Mouse (Mus musculus): ENCODE measurements at regions not wholly inside any gene's neighbourhood (a gene's known extent, or its start where the extent isn't known, plus 50 kb on each side); places are given as distances from the start of the nearest gene placed in this dataset.

DNA sequence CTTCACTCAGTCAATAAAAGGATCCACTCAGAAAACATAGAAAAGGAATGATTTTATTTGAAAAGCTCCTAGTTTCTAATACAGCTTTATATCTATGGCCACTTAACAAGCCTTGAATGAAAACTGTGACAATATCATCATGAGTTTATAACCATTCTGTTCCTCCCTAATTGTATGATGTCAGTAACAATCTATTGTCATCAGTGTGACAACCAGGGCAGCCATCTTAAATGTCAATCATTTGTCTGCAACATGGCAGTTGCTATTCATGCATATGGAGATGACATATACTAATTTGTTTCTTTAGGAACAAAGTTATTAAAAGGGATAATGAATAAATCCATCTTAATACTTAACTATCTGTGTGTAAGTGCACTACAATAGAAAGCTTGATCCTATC lies 426.2 kb upstream of the Klf6 start:
- Histone ChIP-seq H3K27me3 (ENCODE audit: insufficient read depth, poor library complexity, severe bottlenecking) (no peaks in the 10 kb centered on the region), H3K4me1 (replicated peaks) (no peaks in the 10 kb centered on the region), H3K4me3 (no peak overlapping the region), H3K27ac (no peak overlapping the region), H3K36me3 (no peaks in the 10 kb centered on the region), H3K9me3 (peaks cover 4% of the 10 kb centered on the region; the same call in 1 of the 2 replicates)
- no peak for DNase-seq (ENCODE audit: low spot score)

GRCm38 (mm10) chr13:5436191-5436590 lies 425.1 kb upstream of the Klf6 start:
- Histone ChIP-seq H3K36me3 (no peaks in the 10 kb centered on the region), H3K4me1 (replicated peaks) (no peaks in the 10 kb centered on the region), H3K27ac (no peak overlapping the region), H3K27me3 (ENCODE audit: insufficient read depth, poor library complexity, severe bottlenecking) (no peaks in the 10 kb centered on the region), H3K4me3 (no peak overlapping the region), H3K9me3 (peaks cover 4% of the 10 kb centered on the region; the same call in 1 of the 2 replicates)
- DNase-seq (ENCODE audit: low spot score), result no peak
- WGBS, result 71% methylated on average over 2 of the region's 2 CpGs

GRCm38 (mm10) chr13:5440454-5440853 lies 420.8 kb upstream of the Klf6 start:
- H3K4me3 ChIP-seq, result no peak overlapping the region
- no peaks in the 10 kb centered on the region for H3K9me3 ChIP-seq
- no peak overlapping the region for H3K27ac ChIP-seq
- no peak for DNase-seq (ENCODE audit: low spot score)
- no peaks in the 10 kb centered on the region for H3K4me1 ChIP-seq (replicated peaks)
- 82% methylated on average over 4 of the region's 4 CpGs for WGBS
- no peaks in the 10 kb centered on the region for H3K36me3 ChIP-seq
- no peaks in the 10 kb centered on the region for H3K27me3 ChIP-seq (ENCODE audit: insufficient read depth, poor library complexity, severe bottlenecking)

- Histone ChIP-seq H3K27me3 (ENCODE audit: insufficient read depth, poor library complexity, severe bottlenecking) (no peaks in the 10 kb centered on the region), H3K9me3 (no peaks in the 10 kb centered on the region), H3K4me3 (no peak overlapping the region), H3K27ac (no peak overlapping the region), H3K36me3 (no peaks in the 10 kb centered on the region), H3K4me1 (replicated peaks) (no peaks in the 10 kb centered on the region)
- DNase-seq (ENCODE audit: low spot score), result no peak
- 89% methylated on average over 5 of the region's 5 CpGs for WGBS
These were observed 416.4 kb upstream of the Klf6 start for GRCm38 (mm10) chr13:5444759-5445478.

- 88% methylated on average over 1 of the region's 1 CpGs for WGBS
- Histone ChIP-seq H3K4me3 (no peak overlapping the region), H3K27ac (no peak overlapping the region), H3K36me3 (no peaks in the 10 kb centered on the region), H3K9me3 (no peaks in the 10 kb centered on the region), H3K27me3 (ENCODE audit: insufficient read depth, poor library complexity, severe bottlenecking) (no peaks in the 10 kb centered on the region), H3K4me1 (replicated peaks) (no peaks in the 10 kb centered on the region)
- no peak for DNase-seq (ENCODE audit: low spot score)
These were observed 412.7 kb upstream of the Klf6 start for GRCm38 (mm10) chr13:5448601-5449000.

DNA sequence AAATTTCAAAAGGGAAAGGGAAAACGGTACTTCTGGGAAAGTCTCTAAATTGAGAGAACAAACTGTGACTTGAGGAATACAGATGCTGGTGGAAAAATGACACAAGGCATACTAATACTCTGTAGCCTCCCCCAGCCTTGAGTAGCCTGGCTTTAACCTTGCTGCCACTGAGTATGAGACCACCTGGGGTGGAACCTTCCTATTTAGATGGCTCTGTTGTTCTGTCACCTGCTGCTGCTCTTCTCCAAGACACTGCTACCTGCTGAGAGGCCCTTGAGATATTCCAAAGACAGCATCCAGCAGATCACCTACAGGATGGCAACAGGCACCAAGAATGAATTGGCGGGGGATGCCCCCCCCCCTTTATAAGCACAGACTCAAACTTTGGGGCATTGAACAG lies 380.5 kb upstream of the Klf6 start:
- WGBS, result 83% methylated on average over 2 of the region's 2 CpGs
- DNase-seq (ENCODE audit: low spot score), result no peak
- H3K36me3 ChIP-seq, result no peaks in the 10 kb centered on the region
- no peaks in the 10 kb centered on the region for H3K9me3 ChIP-seq
- no peak overlapping the region for H3K27ac ChIP-seq
- no peak overlapping the region for H3K4me3 ChIP-seq
- H3K4me1 ChIP-seq (replicated peaks), result no peaks in the 10 kb centered on the region
- no peaks in the 10 kb centered on the region for H3K27me3 ChIP-seq (ENCODE audit: insufficient read depth, poor library complexity, severe bottlenecking)

- Histone ChIP-seq H3K27me3 (ENCODE audit: insufficient read depth, poor library complexity, severe bottlenecking) (no peaks in the 10 kb centered on the region), H3K36me3 (no peaks in the 10 kb centered on the region), H3K4me3 (no peak overlapping the region), H3K27ac (no peak overlapping the region), H3K9me3 (no peaks in the 10 kb centered on the region), H3K4me1 (replicated peaks) (no peaks in the 10 kb centered on the region)
- no peak for DNase-seq (ENCODE audit: low spot score)
- 78% methylated on average over 1 of the region's 1 CpGs for WGBS
These were observed 369.0 kb upstream of the Klf6 start for GRCm38 (mm10) chr13:5492266-5492665.

GRCm38 (mm10) chr13:5497535-5497934 lies 363.7 kb upstream of the Klf6 start:
- H3K9me3 ChIP-seq, result no peaks in the 10 kb centered on the region
- H3K4me1 ChIP-seq (replicated peaks), result no peaks in the 10 kb centered on the region
- DNase-seq (ENCODE audit: low spot score), result no peak
- no peaks in the 10 kb centered on the region for H3K36me3 ChIP-seq
- no peak overlapping the region for H3K27ac ChIP-seq
- H3K27me3 ChIP-seq (ENCODE audit: insufficient read depth, poor library complexity, severe bottlenecking), result no peaks in the 10 kb centered on the region
- no peak overlapping the region for H3K4me3 ChIP-seq

- no peaks in the 10 kb centered on the region for H3K36me3 ChIP-seq
- DNase-seq (ENCODE audit: low spot score), result no peak
- H3K4me1 ChIP-seq (replicated peaks), result no peaks in the 10 kb centered on the region
- no peak overlapping the region for H3K4me3 ChIP-seq
- no peaks in the 10 kb centered on the region for H3K27me3 ChIP-seq (ENCODE audit: insufficient read depth, poor library complexity, severe bottlenecking)
- H3K9me3 ChIP-seq, result no peaks in the 10 kb centered on the region
- H3K27ac ChIP-seq, result no peak overlapping the region
These were observed 349.5 kb upstream of the Klf6 start for GRCm38 (mm10) chr13:5511784-5512183.

DNA sequence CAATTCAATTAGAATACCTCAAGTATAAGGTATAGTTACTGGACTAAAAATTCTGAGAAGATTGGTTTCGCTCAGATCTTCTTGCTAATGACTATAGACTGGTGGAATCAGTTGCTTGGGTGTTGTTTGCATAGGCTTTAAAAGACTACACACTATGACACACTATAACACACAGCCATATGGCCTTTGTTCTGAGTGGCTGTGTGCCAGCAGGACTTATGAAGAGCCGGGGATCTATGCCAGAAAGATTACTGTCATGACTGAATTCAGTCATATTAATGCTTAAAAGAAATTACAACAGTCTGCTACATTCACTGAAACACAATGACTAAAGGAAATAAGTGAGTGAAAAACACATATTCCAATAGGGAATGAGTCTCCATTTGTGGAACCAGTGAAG lies 345.7 kb upstream of the Klf6 start:
- 90% methylated on average over 2 of the region's 2 CpGs for WGBS

GRCm38 (mm10) chr13:5516088-5516487 lies 345.2 kb upstream of the Klf6 start:
- Histone ChIP-seq H3K36me3 (no peaks in the 10 kb centered on the region), H3K27ac (no peak overlapping the region), H3K4me1 (replicated peaks) (no peaks in the 10 kb centered on the region), H3K27me3 (ENCODE audit: insufficient read depth, poor library complexity, severe bottlenecking) (no peaks in the 10 kb centered on the region), H3K9me3 (no peaks in the 10 kb centered on the region), H3K4me3 (no peak overlapping the region)
- DNase-seq (ENCODE audit: low spot score), result no peak
- WGBS, result 95% methylated on average over 2 of the region's 2 CpGs

More for the DNA sequence above, 345.7 kb upstream of the Klf6 start:
- H3K4me3 ChIP-seq, result no peak overlapping the region
- H3K4me1 ChIP-seq (replicated peaks), result no peaks in the 10 kb centered on the region
- H3K27ac ChIP-seq, result no peak overlapping the region
- H3K36me3 ChIP-seq, result no peaks in the 10 kb centered on the region
- no peaks in the 10 kb centered on the region for H3K9me3 ChIP-seq
- DNase-seq (ENCODE audit: low spot score), result no peak
- no peaks in the 10 kb centered on the region for H3K27me3 ChIP-seq (ENCODE audit: insufficient read depth, poor library complexity, severe bottlenecking)

DNA sequence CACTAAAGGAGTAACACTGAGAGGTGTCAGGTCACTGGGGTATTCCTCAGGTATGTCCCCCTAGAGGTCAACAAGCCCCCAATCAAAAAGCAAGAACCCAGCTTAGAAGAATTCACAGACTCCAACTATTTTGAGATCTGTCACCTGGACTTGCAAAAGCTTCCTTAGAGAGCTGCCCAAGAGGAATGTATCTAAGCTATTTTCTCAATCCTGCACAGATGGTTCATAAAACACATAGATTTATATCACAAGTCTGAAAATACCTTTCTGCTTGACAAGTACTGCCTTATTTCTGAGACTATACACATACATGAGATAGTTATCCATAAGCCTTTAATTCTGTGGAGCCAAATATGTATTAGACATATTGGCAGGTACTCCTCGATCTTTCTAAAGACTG lies 342.1 kb upstream of the Klf6 start:
- WGBS, result 89% methylated on average over 1 of the region's 1 CpGs
- H3K4me1 ChIP-seq (replicated peaks), result no peaks in the 10 kb centered on the region
- H3K27ac ChIP-seq, result no peak overlapping the region

GRCm38 (mm10) chr13:5519600-5519999 lies 341.7 kb upstream of the Klf6 start:
- no peaks in the 10 kb centered on the region for H3K4me1 ChIP-seq (replicated peaks)
- 73% methylated on average over 1 of the region's 1 CpGs for WGBS
- no peaks in the 10 kb centered on the region for H3K9me3 ChIP-seq
- no peak overlapping the region for H3K4me3 ChIP-seq
- H3K36me3 ChIP-seq, result no peaks in the 10 kb centered on the region
- no peak overlapping the region for H3K27ac ChIP-seq
- no peaks in the 10 kb centered on the region for H3K27me3 ChIP-seq (ENCODE audit: insufficient read depth, poor library complexity, severe bottlenecking)
- DNase-seq (ENCODE audit: low spot score), result no peak

More for the DNA sequence above, 342.1 kb upstream of the Klf6 start:
- DNase-seq (ENCODE audit: low spot score), result no peak
- Histone ChIP-seq H3K36me3 (no peaks in the 10 kb centered on the region), H3K4me3 (no peak overlapping the region), H3K27me3 (ENCODE audit: insufficient read depth, poor library complexity, severe bottlenecking) (no peaks in the 10 kb centered on the region), H3K9me3 (no peaks in the 10 kb centered on the region)

DNA sequence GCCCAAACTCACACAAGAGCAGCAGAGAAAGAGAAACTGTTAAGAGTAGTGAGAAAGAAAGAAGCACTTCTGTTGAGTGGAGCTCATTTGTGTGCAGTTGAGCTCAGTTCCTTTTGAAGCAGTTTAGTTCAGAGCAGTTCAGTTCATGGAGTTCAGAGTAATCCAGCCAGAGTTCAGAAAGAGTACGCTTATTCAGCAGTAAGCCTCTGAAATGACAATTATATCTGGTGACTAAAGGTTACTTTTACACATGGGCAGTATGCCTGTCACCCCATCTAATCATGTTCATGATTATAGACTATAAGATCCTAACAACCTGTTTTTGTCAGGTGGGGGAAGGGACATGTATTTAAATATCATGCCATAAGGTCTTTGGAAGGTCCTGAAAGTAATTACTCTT lies 333.9 kb upstream of the Klf6 start:
- WGBS, result 98% methylated on average over 1 of the region's 1 CpGs
- H3K27ac ChIP-seq, result no peak overlapping the region
- no peak for DNase-seq (ENCODE audit: low spot score)

More for the DNA sequence above, 333.9 kb upstream of the Klf6 start:
- Histone ChIP-seq H3K27me3 (ENCODE audit: insufficient read depth, poor library complexity, severe bottlenecking) (no peaks in the 10 kb centered on the region), H3K36me3 (no peaks in the 10 kb centered on the region), H3K9me3 (no peaks in the 10 kb centered on the region), H3K4me1 (replicated peaks) (no peaks in the 10 kb centered on the region), H3K4me3 (no peak overlapping the region)
